Mouse (Mus musculus) MEL (cell line): ENCODE results near the gene Cdkl5. TPM values are rescaled to one million over a fixed set of nuclear protein-coding genes. Genes with fewer than 3 reads are reported as not detected.

Source experiments
- DNase-seq: peaks from one replicate; pipeline ENCODE4 v3.0.0; 2011; ENCODE audit warnings: low read depth, low spot score
- H3K27ac ChIP-seq: 2 replicates; pipeline ENCODE4 v1.5.1; 2012; ENCODE audit warnings: low read depth, mild to moderate bottlenecking, control low read depth, low read length, moderate library complexity; ENCODE audit not compliant: control insufficient read depth
- H3K27me3 ChIP-seq, 2 experiments: fragments of 150-350 bp in 1 of 2; sonication (generic) in 1 of 2; 2 replicates each; pipeline ENCODE4 v1.6.1; 2012; ENCODE audit warnings: low read length in 2 of 2, mild to moderate bottlenecking in 2 of 2, improper control_type of control experiment in 1 of 2, moderate library complexity in 1 of 2; ENCODE audit not compliant: insufficient read depth in 2 of 2, control insufficient read depth in 1 of 2
- H3K36me3 ChIP-seq, 2 experiments: 2 replicates each; pipeline ENCODE4 v1.6.1; 2012 to 2014; ENCODE audit warnings: low read length in 2 of 2, improper control_type of control experiment in 1 of 2, inconsistent platforms in 1 of 2, mild to moderate bottlenecking in 1 of 2; ENCODE audit not compliant: insufficient read depth in 2 of 2, control insufficient read depth in 1 of 2
- H3K4me1 ChIP-seq, 2 experiments: fragments of 150-350 bp in 1 of 2; sonication (generic) in 1 of 2; 2 replicates each; pipeline ENCODE4 v1.6.1; 2012; ENCODE audit warnings: low read length in 2 of 2, improper control_type of control experiment in 1 of 2, mild to moderate bottlenecking in 1 of 2; ENCODE audit not compliant: insufficient read depth in 2 of 2, control insufficient read depth in 1 of 2
- H3K4me3 ChIP-seq, 2 experiments: fragments of 150-350 bp in 1 of 2; sonication (generic) in 1 of 2; 2 replicates each; pipeline ENCODE4 v1.5.1; 2012; ENCODE audit warnings: low read depth in 2 of 2, low read length in 2 of 2, mild to moderate bottlenecking in 2 of 2, moderate library complexity in 2 of 2, control low read depth in 1 of 2, improper control_type of control experiment in 1 of 2; ENCODE audit not compliant: control insufficient read depth in 1 of 2, insufficient read depth in 1 of 2
- H3K79me2 ChIP-seq: 2 replicates; pipeline ENCODE4 v1.6.1; 2012; ENCODE audit warnings: mild to moderate bottlenecking, low read length, moderate library complexity; ENCODE audit not compliant: control insufficient read depth, poor library complexity, insufficient read depth
- H3K9ac ChIP-seq: 2 replicates; pipeline ENCODE4 v1.6.1; 2012; ENCODE audit warnings: low read depth, mild to moderate bottlenecking, control low read depth, low read length, moderate library complexity; ENCODE audit not compliant: control insufficient read depth, poor library complexity, severe bottlenecking
- H3K9me3 ChIP-seq: fragments of 150-350 bp; sonication (generic); replicated peaks from 2 replicates; pipeline ENCODE4 v1.6.1; 2012; ENCODE audit warnings: mild to moderate bottlenecking, low read length, improper control_type of control experiment, moderate library complexity; ENCODE audit not compliant: insufficient read depth
- CTCF ChIP-seq, 3 experiments: IDR thresholded peaks in 2 of 3; conservative IDR thresholded peaks in 1 of 3; 2 replicates each; pipeline ENCODE4 v1.5.1; 2011 to 2012; ENCODE audit warnings: low read length in 3 of 3, low read depth in 2 of 3, mild to moderate bottlenecking in 2 of 3, improper control_type of control experiment in 1 of 3, inconsistent platforms in 1 of 3, mixed read lengths in 1 of 3, moderate library complexity in 1 of 3; ENCODE audit not compliant: control insufficient read depth in 1 of 3, insufficient read depth in 1 of 3, poor library complexity in 1 of 3, severe bottlenecking in 1 of 3
- ELF1 ChIP-seq: IDR thresholded peaks from 2 replicates; pipeline ENCODE4 v1.6.1; 2014; ENCODE audit warnings: low read depth, mild to moderate bottlenecking, inconsistent platforms, low read length, improper control_type of control experiment, moderate library complexity
- ETS1 ChIP-seq: IDR thresholded peaks from 2 replicates; pipeline ENCODE4 v1.6.1; 2012; ENCODE audit warnings: low read depth, mild to moderate bottlenecking, inconsistent platforms, low read length, improper control_type of control experiment, moderate library complexity
- GABPA ChIP-seq: IDR thresholded peaks from 2 replicates; pipeline ENCODE4 v1.6.1; 2012; ENCODE audit warnings: low read depth, mild to moderate bottlenecking, inconsistent platforms, low read length, improper control_type of control experiment, moderate library complexity
- GATA1 ChIP-seq: IDR thresholded peaks from 2 replicates; pipeline ENCODE4 v1.6.1; 2011; ENCODE audit warnings: low read depth, low read length, improper control_type of control experiment
- HCFC1 ChIP-seq: IDR thresholded peaks from 2 replicates; pipeline ENCODE4 v1.6.1; 2012; ENCODE audit warnings: low read depth, mild to moderate bottlenecking, inconsistent platforms, low read length, improper control_type of control experiment, moderate library complexity
- JUND ChIP-seq: IDR thresholded peaks from 2 replicates; pipeline ENCODE4 v1.6.1; 2011; ENCODE audit warnings: low read depth, mild to moderate bottlenecking, improper control_type of control experiment, low read length
- MAX ChIP-seq: IDR thresholded peaks from 2 replicates; pipeline ENCODE4 v1.6.1; 2011; ENCODE audit warnings: low read length, improper control_type of control experiment
- MYB ChIP-seq: IDR thresholded peaks from 2 replicates; pipeline ENCODE4 v1.6.1; 2011; ENCODE audit warnings: mild to moderate bottlenecking, low read depth, low read length, improper control_type of control experiment
- MYC ChIP-seq: IDR thresholded peaks from 2 replicates; pipeline ENCODE4 v1.6.1; 2011; ENCODE audit warnings: low read depth, mild to moderate bottlenecking, low read length, improper control_type of control experiment, moderate library complexity
- NELFE ChIP-seq: IDR thresholded peaks from 2 replicates; pipeline ENCODE4 v1.6.1; 2011; ENCODE audit warnings: low read depth, low read length, improper control_type of control experiment
- NRF1 ChIP-seq: IDR thresholded peaks from 2 replicates; pipeline ENCODE4 v1.6.1; 2014; ENCODE audit warnings: low read depth, mild to moderate bottlenecking, inconsistent platforms, low read length, improper control_type of control experiment, moderate library complexity; ENCODE audit not compliant: poor library complexity, insufficient read depth, severe bottlenecking
- SIN3A ChIP-seq: IDR thresholded peaks from 2 replicates; pipeline ENCODE4 v1.6.1; 2012; ENCODE audit warnings: low read length, improper control_type of control experiment, inconsistent platforms
- TAL1 ChIP-seq: IDR thresholded peaks from 2 replicates; pipeline ENCODE4 v1.6.1; 2012; ENCODE audit warnings: mild to moderate bottlenecking, inconsistent platforms, low read length, moderate library complexity, mixed read lengths
- TBP ChIP-seq: IDR thresholded peaks from 2 replicates; pipeline ENCODE4 v1.8.0; 2011; ENCODE audit warnings: low read depth, low read length, improper control_type of control experiment
- USF1 ChIP-seq: IDR thresholded peaks from 2 replicates; pipeline ENCODE4 v1.6.1; 2014; ENCODE audit warnings: low read depth, mild to moderate bottlenecking, inconsistent platforms, low read length, improper control_type of control experiment, moderate library complexity
- USF2 ChIP-seq, 2 experiments: IDR thresholded peaks; 2 replicates each; pipeline ENCODE4 v1.6.1; 2011 to 2012; ENCODE audit warnings: improper control_type of control experiment in 2 of 2, low read length in 2 of 2, borderline replicate concordance in 1 of 2, inconsistent platforms in 1 of 2, low read depth in 1 of 2, mild to moderate bottlenecking in 1 of 2; ENCODE audit not compliant: insufficient read depth in 1 of 2
- ZC3H11A ChIP-seq: IDR thresholded peaks from 2 replicates; pipeline ENCODE4 v1.6.1; 2012; ENCODE audit warnings: low read depth, mild to moderate bottlenecking, inconsistent platforms, low read length, improper control_type of control experiment
- ZKSCAN1 ChIP-seq: IDR thresholded peaks from 2 replicates; pipeline ENCODE4 v1.6.1; 2012; ENCODE audit warnings: low read depth, mild to moderate bottlenecking, inconsistent platforms, low read length, improper control_type of control experiment, moderate library complexity
- polyA plus RNA-seq, 2 experiments: library from polyadenylated mRNA; stranded (reverse) in 1 of 2; unstranded in 1 of 2; fragments of >175 nt in 1 of 2; fragments of >200 nt in 1 of 2; gene quantifications; 2 replicates each; pipeline versions ENCODE4 v1.2.1 to v1.2.4; 2012; ENCODE audit warnings: low replicate concordance in 2 of 2, low read depth in 1 of 2; ENCODE audit not compliant: insufficient read length in 2 of 2, insufficient read depth in 1 of 2, missing spikeins in 1 of 2
- total RNA-seq: library from RNA; depleted of rRNA; stranded (reverse); fragments of 300-350 nt; gene quantifications from 2 replicates; pipeline ENCODE4 v1.2.3, GENCODE M21; 2012

Cdkl5 gene
- total and polyA plus RNA-seq, 3 experiments, result 1.7 to 2.8 TPM; not detected in 1

DNA sequence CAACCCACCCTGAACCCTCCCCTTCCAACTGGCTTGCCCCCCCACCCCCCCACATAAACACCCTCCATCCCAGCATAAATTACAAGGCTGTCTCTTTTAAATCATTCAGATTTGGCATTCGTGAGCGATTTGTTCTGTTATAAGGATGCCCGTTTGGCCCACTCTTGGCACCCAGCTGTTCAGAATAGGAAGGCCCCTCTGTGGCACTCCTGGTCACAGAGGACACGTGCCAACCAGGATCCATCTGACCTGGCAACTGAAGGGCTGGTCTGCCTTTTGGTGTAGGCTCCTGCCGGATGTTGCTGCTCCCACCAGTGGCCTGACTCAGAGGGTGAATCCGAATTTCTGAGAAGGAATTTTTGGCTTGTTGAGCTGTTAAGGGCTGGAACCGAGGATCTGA lies 186.3 kb downstream of the Cdkl5 start:
- Histone ChIP-seq H3K36me3 (no peaks in the 10 kb centered on the region), H3K9ac (no peak overlapping the region), H3K27me3 (no peaks in the 10 kb centered on the region), H3K4me3 (no peak overlapping the region), H3K79me2 (no peaks in the 10 kb centered on the region), H3K27ac (no peak overlapping the region), H3K4me1 (peaks cover 0 to 2% of the 10 kb centered on the region in 2 experiments; a peak in 1 of 4 replicates), H3K9me3 (no peaks in the 10 kb centered on the region)
- no peak for TF ChIP-seq USF2 (IDR thresholded peaks at IDR 0.05; ENCODE audit: borderline replicate concordance in 1 of 2, insufficient read depth in 1 of 2, low read depth in 1 of 2, low read length in 2 of 2)
- TF ChIP-seq MAX, result no peak
- no peak for TF ChIP-seq USF1
- TF ChIP-seq MYC, result no peak
- TF ChIP-seq GABPA, result no peak
- no peak for TF ChIP-seq ZC3H11A
- no peak for DNase-seq

DNA sequence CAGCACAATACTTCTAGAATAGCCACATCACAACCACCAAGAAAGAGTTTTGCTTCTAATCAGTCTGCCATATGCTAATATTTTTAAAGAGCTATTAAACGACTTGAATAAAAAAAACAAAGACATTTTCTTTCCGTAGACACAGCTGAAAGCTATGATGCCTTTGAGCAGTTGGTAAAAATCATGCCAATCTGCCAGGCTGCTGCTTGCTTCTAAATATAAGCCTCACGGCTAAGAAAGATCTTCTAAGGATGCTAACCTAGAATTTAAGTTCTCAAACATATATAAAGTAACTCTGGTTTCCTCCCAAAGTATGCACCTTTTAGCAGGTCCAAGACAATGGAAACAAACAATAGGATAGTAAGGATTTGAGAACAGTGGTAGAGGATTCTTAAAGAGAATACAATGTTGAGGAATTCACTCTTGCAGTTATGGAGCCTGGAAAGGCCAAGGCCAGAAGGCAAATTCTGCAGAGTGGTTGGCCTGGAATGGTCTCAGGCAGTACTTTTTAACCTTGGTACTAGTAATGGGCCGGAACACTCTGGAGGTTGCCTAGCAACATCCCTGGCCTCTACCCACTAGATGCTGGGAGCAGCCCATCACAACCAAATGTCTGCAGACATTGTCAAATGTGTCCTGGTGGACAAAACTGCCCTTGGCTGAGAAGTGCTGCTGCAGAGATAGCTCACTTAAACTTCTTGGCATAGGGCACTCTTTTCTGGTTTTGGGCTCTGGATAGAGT lies 189.9 kb downstream of the Cdkl5 start:
- no peak for TF ChIP-seq ETS1
- no peak for TF ChIP-seq GABPA
- no peak for TF ChIP-seq MYB
- no peak for TF ChIP-seq NELFE
- TF ChIP-seq CTCF (IDR thresholded peaks at IDR 0.05 in 2 of 3, conservative IDR thresholded peaks at IDR 0.05 in 1 of 3; ENCODE audit: control insufficient read depth in 1 of 3, insufficient read depth in 1 of 3, low read depth in 2 of 3, low read length in 3 of 3, poor library complexity in 1 of 3, severe bottlenecking in 1 of 3), result no peak
- no peak for TF ChIP-seq TAL1
- no peak for TF ChIP-seq ZC3H11A
- TF ChIP-seq NRF1, result no peak
- no peak for TF ChIP-seq GATA1
- no peak for TF ChIP-seq JUND
- no peak for TF ChIP-seq ELF1
- TF ChIP-seq SIN3A, result no peak
- no peak for TF ChIP-seq HCFC1
- TF ChIP-seq ZKSCAN1, result no peak
- TF ChIP-seq TBP, result no peak
- no peak overlapping the region for H3K9ac ChIP-seq
- no peak overlapping the region for H3K27ac ChIP-seq
- peaks cover 0 to 2% of the 10 kb centered on the region in 2 experiments; a peak in 1 of 4 replicates for H3K4me1 ChIP-seq
- H3K79me2 ChIP-seq, result no peaks in the 10 kb centered on the region
- no peak overlapping the region for H3K4me3 ChIP-seq
- H3K36me3 ChIP-seq, result no peaks in the 10 kb centered on the region
- peak; percentile 23 for DNase-seq
- H3K9me3 ChIP-seq, result no peaks in the 10 kb centered on the region
- no peaks in the 10 kb centered on the region for H3K27me3 ChIP-seq
